Mouse (Mus musculus) embryonic facial prominence, embryonic 11.5 days (tissue): ENCODE data around the gene Kcna7. TPM values are rescaled to one million over a fixed set of nuclear protein-coding genes. Genes with fewer than 3 reads are reported as not detected.

Experiments used
- microRNA-seq: library from miRNA; unstranded; fragments of <30 nt; microRNA quantifications from one replicate; pipeline ENCODE4, GENCODE M21; 2016; ENCODE audit warnings: borderline number of aligned reads
- polyA plus RNA-seq: library from polyadenylated mRNA; unstranded; fragments of >200 nt; fragmentation: Nextera tagmentation; extraction: Ambion mirVana; gene quantifications from 2 replicates; pipeline ENCODE4 v1.2.1, GENCODE M21; 2014

Kcna7 gene
- polyA plus RNA-seq, 1 experiment from 2014 or later, result not detected

Small RNA genes lying within 50 kb of the gene (microRNA-seq; reads per million reads assigned to microRNA genes)
- gene Gm22133, result not detected

Other genes with a start within 250 kb of the Kcna7 start
- gene Slc17a7, start 241.7 kb upstream of the Kcna7 start, polyA plus RNA-seq, result 1.1 and 1.6 TPM in 2 replicates
- gene Gfy, start 226.1 kb upstream of the Kcna7 start, polyA plus RNA-seq, result 0.52 and 0.81 TPM in 2 replicates
- gene Pth2, start 224.7 kb upstream of the Kcna7 start, polyA plus RNA-seq, result not detected in 2 replicates
- gene Ccdc155, start 200.8 kb upstream of the Kcna7 start, polyA plus RNA-seq, result 0.41 and 0.42 TPM in 2 replicates
- 1.8 and 2.3 TPM in 2 replicates for gene Dkkl1, start 193.5 kb upstream of the Kcna7 start, polyA plus RNA-seq
- gene Tead2, start 189.9 kb upstream of the Kcna7 start, polyA plus RNA-seq, result 276 and 285 TPM in 2 replicates
- gene Cd37, start 166.5 kb upstream of the Kcna7 start, polyA plus RNA-seq, result 0.86 and 1.1 TPM in 2 replicates
- gene Slc6a16, start 164.6 kb upstream of the Kcna7 start, polyA plus RNA-seq, result 0.21 TPM in 1 of 2 replicates, not detected in the other
- not detected in 2 replicates for gene Slc6a21, start 128.1 kb upstream of the Kcna7 start, polyA plus RNA-seq
- gene Trpm4, start 71.9 kb upstream of the Kcna7 start, polyA plus RNA-seq, result 5.0 and 7.2 TPM in 2 replicates
- gene Hrc, start 70.4 kb upstream of the Kcna7 start, polyA plus RNA-seq, result 0.33 and 0.34 TPM in 2 replicates
- gene Ppfia3, start 38.6 kb upstream of the Kcna7 start, polyA plus RNA-seq, result 7.4 TPM in 2 replicates
- 0.77 and 0.86 TPM in 2 replicates for gene Lin7b, start 35.1 kb upstream of the Kcna7 start, polyA plus RNA-seq
- gene Snrnp70, start 9.9 kb upstream of the Kcna7 start, polyA plus RNA-seq, result 71.6 and 75.0 TPM in 2 replicates
- 3.9 and 5.1 TPM in 2 replicates for gene Ntf5, start 8.0 kb downstream of the Kcna7 start, polyA plus RNA-seq
- not detected in 2 replicates for gene Lhb, start 15.2 kb downstream of the Kcna7 start, polyA plus RNA-seq
- 28.7 and 30.7 TPM in 2 replicates for gene Gys1, start 29.2 kb downstream of the Kcna7 start, polyA plus RNA-seq
- gene Ruvbl2, start 32.4 kb downstream of the Kcna7 start, polyA plus RNA-seq, result 172 and 179 TPM in 2 replicates
- gene Ftl1, start 54.2 kb downstream of the Kcna7 start, polyA plus RNA-seq, result 4,830 and 5,123 TPM in 2 replicates
- 151 and 168 TPM in 2 replicates for gene Bax, start 61.2 kb downstream of the Kcna7 start, polyA plus RNA-seq
- gene Tulp2, start 76.2 kb downstream of the Kcna7 start, polyA plus RNA-seq, result 0.43 and 0.95 TPM in 2 replicates
- gene Gm45808, start 81.2 kb downstream of the Kcna7 start, polyA plus RNA-seq, result not detected in 2 replicates
- gene Dhdh, start 83.2 kb downstream of the Kcna7 start, polyA plus RNA-seq, result 2.6 and 3.1 TPM in 2 replicates
- gene Nucb1, start 104.8 kb downstream of the Kcna7 start, polyA plus RNA-seq, result 96.7 and 107 TPM in 2 replicates
- 19.8 and 20.3 TPM in 2 replicates for gene Ppp1r15a, start 120.6 kb downstream of the Kcna7 start, polyA plus RNA-seq
- 0.62 and 1.3 TPM in 2 replicates for gene Plekha4, start 120.7 kb downstream of the Kcna7 start, polyA plus RNA-seq
- 0.53 and 0.68 TPM in 2 replicates for gene Hsd17b14, start 149.2 kb downstream of the Kcna7 start, polyA plus RNA-seq
- 47.0 and 47.3 TPM in 2 replicates for gene Bcat2, start 164.5 kb downstream of the Kcna7 start, polyA plus RNA-seq
- gene Fgf21, start 209.8 kb downstream of the Kcna7 start, polyA plus RNA-seq, result 0.22 TPM in 1 of 2 replicates, not detected in the other
- 0.38 TPM in 1 of 2 replicates, not detected in the other for gene Fut1, start 211.6 kb downstream of the Kcna7 start, polyA plus RNA-seq
- 0.08 and 0.11 TPM in 2 replicates for gene Izumo1, start 216.2 kb downstream of the Kcna7 start, polyA plus RNA-seq
- 5.4 and 5.7 TPM in 2 replicates for gene Rasip1, start 221.8 kb downstream of the Kcna7 start, polyA plus RNA-seq
- 1.4 and 1.8 TPM in 2 replicates for gene Mamstr, start 234.3 kb downstream of the Kcna7 start, polyA plus RNA-seq